21 mouse cellular contexts compared by ENCODE assay signal in the genomic region with DNA sequence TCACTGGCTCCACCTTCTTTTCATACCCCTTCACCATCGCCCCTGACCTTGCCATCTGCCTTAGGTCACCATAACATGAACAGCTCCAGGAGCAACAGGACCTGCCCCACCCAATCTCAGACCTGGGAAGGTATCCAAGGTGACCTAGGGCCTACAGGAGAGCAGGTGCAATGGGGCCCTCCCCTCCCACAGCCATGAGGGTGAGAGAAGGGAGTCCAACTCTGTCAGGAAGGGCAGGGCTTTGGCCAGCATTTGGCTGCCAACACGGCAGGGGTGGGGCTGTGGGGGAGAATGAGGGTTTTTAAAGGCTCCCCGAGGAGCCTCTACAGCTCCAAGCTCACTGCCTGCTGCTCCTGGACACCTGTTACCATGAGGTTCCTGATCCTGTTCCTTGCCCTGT. TPM values are rescaled to one million over a fixed set of nuclear protein-coding genes. Genes with fewer than 3 reads are reported as not detected.
"Had no signal": no experiment of that assay in that cellular context is flagged by ENCODE, and none has a peak within 500 bp of the region (broad histone marks: within the 10 kb centered on the region; RNA-seq: fewer than 3 reads in every experiment).

No protein-coding gene starts in this region.

RNA-seq across cellular contexts. Expression of a gene that starts 8.2 kb away (rescaled TPM):
- polyA plus RNA-seq: frontal cortex, adult 2 months; heart, embryonic 10.5 days; heart, embryonic 12.5 days; heart, embryonic 14.5 days; heart, embryonic 16.5 days; hindbrain, embryonic 10.5 days; hindbrain, embryonic 12.5 days; hindbrain, embryonic 14.5 days; hindbrain, embryonic 16.5 days; inflammation-experienced regulatory T-cells, adult 6 months; intestine, postnatal 0 days; kidney, embryonic 15.5 days; large intestine, adult 2 months; limb, embryonic 11.5 days; limb, embryonic 13.5 days; limb, embryonic 15.5 days; liver, adult 2 months; liver, embryonic 12.5 days; liver, embryonic 14.5 days had no signal

RNA-seq across cellular contexts. Expression of a gene that starts 8.8 kb away (rescaled TPM):
- polyA plus RNA-seq: frontal cortex, adult 2 months; heart, embryonic 10.5 days; heart, embryonic 12.5 days; heart, embryonic 14.5 days; heart, embryonic 16.5 days; hindbrain, embryonic 10.5 days; hindbrain, embryonic 12.5 days; hindbrain, embryonic 14.5 days; hindbrain, embryonic 16.5 days; inflammation-experienced regulatory T-cells, adult 6 months; intestine, embryonic 15.5 days; intestine, postnatal 0 days; kidney, embryonic 15.5 days; kidney, postnatal 0 days; large intestine, adult 2 months; limb, embryonic 11.5 days; limb, embryonic 13.5 days; limb, embryonic 15.5 days; liver, adult 2 months; liver, embryonic 12.5 days; liver, embryonic 14.5 days had no signal

RNA-seq across cellular contexts. Expression of a gene that starts 24.3 kb away (rescaled TPM):
- polyA plus RNA-seq: frontal cortex, adult 2 months; heart, embryonic 10.5 days; heart, embryonic 12.5 days; heart, embryonic 14.5 days; hindbrain, embryonic 10.5 days; hindbrain, embryonic 12.5 days; hindbrain, embryonic 14.5 days; hindbrain, embryonic 16.5 days; inflammation-experienced regulatory T-cells, adult 6 months; intestine, embryonic 15.5 days; intestine, postnatal 0 days; kidney, embryonic 15.5 days; kidney, postnatal 0 days; large intestine, adult 2 months; limb, embryonic 11.5 days; limb, embryonic 13.5 days; limb, embryonic 15.5 days; liver, adult 2 months; liver, embryonic 12.5 days; liver, embryonic 14.5 days had no signal

RNA-seq across cellular contexts. Expression of a gene that starts 33.6 kb away (rescaled TPM):
- polyA plus RNA-seq: frontal cortex, adult 2 months; heart, embryonic 10.5 days; heart, embryonic 12.5 days; heart, embryonic 14.5 days; heart, embryonic 16.5 days; hindbrain, embryonic 10.5 days; hindbrain, embryonic 12.5 days; hindbrain, embryonic 14.5 days; hindbrain, embryonic 16.5 days; intestine, embryonic 15.5 days; intestine, postnatal 0 days; kidney, embryonic 15.5 days; large intestine, adult 2 months; limb, embryonic 11.5 days; limb, embryonic 13.5 days; limb, embryonic 15.5 days; liver, adult 2 months; liver, embryonic 12.5 days; liver, embryonic 14.5 days had no signal

RNA-seq across cellular contexts. Expression of a gene that starts 53.4 kb away (rescaled TPM):
- polyA plus RNA-seq: frontal cortex, adult 2 months; heart, embryonic 10.5 days; heart, embryonic 12.5 days; heart, embryonic 14.5 days; hindbrain, embryonic 10.5 days; hindbrain, embryonic 12.5 days; hindbrain, embryonic 14.5 days; hindbrain, embryonic 16.5 days; inflammation-experienced regulatory T-cells, adult 6 months; intestine, embryonic 15.5 days; intestine, postnatal 0 days; kidney, embryonic 15.5 days; large intestine, adult 2 months; limb, embryonic 11.5 days; limb, embryonic 13.5 days; limb, embryonic 15.5 days; liver, adult 2 months; liver, embryonic 12.5 days; liver, embryonic 14.5 days had no signal
